ENCODE assay signal across 8 mouse cellular contexts in genomic region chr3:84352353-84353034, GRCm38 (mm10). TPM values are rescaled to one million over a fixed set of nuclear protein-coding genes. Genes with fewer than 3 reads are reported as not detected.
A peak's percentile ranks its signal among the peaks of the same experiment; 100 is the strongest.
DNase-seq lines count a peak whose midpoint lies in the region; ATAC-seq and TF ChIP-seq lines count a peak whose summit lies in the region.

No protein-coding gene starts in this region.

- no peaks in the 10 kb centered on the region for H3K36me3 ChIP-seq in ES-Bruce4 (ENCODE audit: control insufficient read depth, insufficient read depth, low read length, poor library complexity, severe bottlenecking)
- no peaks in the 10 kb centered on the region for H3K36me3 ChIP-seq in kidney, embryonic 16.5 days (ENCODE audit: insufficient read depth, low read length)

- peak; percentile 79 to 82 for DNase-seq in B cell, adult 2 months
- peak; percentile 64 to 67 for DNase-seq in cerebellum, adult 18-20 months
- peak; percentile 60 to 61 for DNase-seq in frontal cortex, postnatal 25 days (ENCODE audit: low spot score in 2 of 2)
- peak; percentile 83 for DNase-seq in lung, adult 2 months
- DNase-seq in retina, postnatal 7 days (ENCODE audit: low read depth, low spot score), result peak; percentile 46
- DNase-seq in urinary bladder, postnatal 4 days (ENCODE audit: low spot score in 2 of 2), result peak; percentile 47 to 81

- 63% methylated on average over 5 of the region's 5 CpGs for WGBS in kidney, embryonic 16.5 days
- 56% methylated on average over 5 of the region's 5 CpGs for WGBS in lung, adult 2 months

- peak; percentile 40; the same call in 1 of the 2 replicates for ATAC-seq in kidney, embryonic 16.5 days (ENCODE audit: low FRiP score, low TSS enrichment)

- no peak overlapping the region for H3K9ac ChIP-seq in ES-Bruce4 (ENCODE audit: low read depth, poor library complexity, severe bottlenecking)
- no peak overlapping the region for H3K9ac ChIP-seq in kidney, embryonic 16.5 days (replicated peaks; ENCODE audit: low read length)

- H3K4me2 ChIP-seq in kidney, embryonic 16.5 days (replicated peaks; ENCODE audit: low read depth, low read length), result no peak overlapping the region

- no peaks in the 10 kb centered on the region for H3K27me3 ChIP-seq in ES-Bruce4 (ENCODE audit: control insufficient read depth, insufficient read depth, low read length, poor library complexity, severe bottlenecking)
- H3K27me3 ChIP-seq in kidney, embryonic 16.5 days (ENCODE audit: insufficient read depth, low read length), result no peaks in the 10 kb centered on the region; the same call in 1 of the 2 replicates

- no peak overlapping the region for H3K4me3 ChIP-seq in ES-Bruce4 (ENCODE audit: low read depth, low read length)
- H3K4me3 ChIP-seq in kidney, embryonic 16.5 days (ENCODE audit: low read length), result no peak overlapping the region
- H3K4me3 ChIP-seq in lung, adult 2 months (replicated peaks; ENCODE audit: extremely low read depth, low read depth, low read length), result no peak overlapping the region

- no peaks in the 10 kb centered on the region for H3K4me1 ChIP-seq in ES-Bruce4 (ENCODE audit: control insufficient read depth, insufficient read depth, low read length)
- H3K4me1 ChIP-seq in kidney, embryonic 16.5 days (ENCODE audit: insufficient read depth, low read length), result peaks cover 10% of the 10 kb centered on the region
- no peaks in the 10 kb centered on the region for H3K4me1 ChIP-seq in lung, adult 2 months (ENCODE audit: control insufficient read depth, insufficient read depth, low read length)

- no peaks in the 10 kb centered on the region for H3K9me3 ChIP-seq in ES-Bruce4 (replicated peaks; ENCODE audit: control insufficient read depth, insufficient read depth, low read length, poor library complexity, severe bottlenecking)
- H3K9me3 ChIP-seq in kidney, embryonic 16.5 days (ENCODE audit: low read length), result no peaks in the 10 kb centered on the region

- TF ChIP-seq EP300 in ES-Bruce4 (IDR thresholded peaks at IDR 0.05; ENCODE audit: insufficient read depth, low read depth, low read length), result no peak

- H3K27ac ChIP-seq in ES-Bruce4 (ENCODE audit: insufficient read depth, low read length), result no peak overlapping the region
- no peak overlapping the region for H3K27ac ChIP-seq in kidney, embryonic 16.5 days (ENCODE audit: low read length)

- TF ChIP-seq POLR2A in ES-Bruce4 (IDR thresholded peaks at IDR 0.05; ENCODE audit: insufficient read depth, low read length), result no peak
- TF ChIP-seq POLR2A in lung, adult 2 months (IDR thresholded peaks at IDR 0.05; ENCODE audit: borderline replicate concordance, extremely low read depth, low read depth, low read length), result no peak

- TF ChIP-seq CTCF in ES-Bruce4 (IDR thresholded peaks at IDR 0.05; ENCODE audit: low read depth, low read length), result peak; percentile 81
- TF ChIP-seq CTCF in lung, adult 2 months (IDR thresholded peaks at IDR 0.05; ENCODE audit: insufficient read depth, low read length), result peak; percentile 93

RNA-seq across cellular contexts. Expression of gene Trim2, which starts 45.8 kb away (rescaled TPM):
- 11.4 and 12.8 TPM in 2 replicates for polyA plus RNA-seq in ES-Bruce4 (2011; ENCODE audit: insufficient read depth, insufficient read length, low read depth, missing spikeins)
- polyA plus RNA-seq in kidney, embryonic 16.5 days (2015; fragmentation: Nextera tagmentation; extraction: Ambion mirVana), result 25.5 and 28.3 TPM in 2 replicates
- 26.3 and 29.8 TPM in 2 replicates for polyA plus RNA-seq in lung, adult 2 months (2012; rRNA removed)
